Mouse (Mus musculus): ENCODE data around the gene Rad54l.

GRCm38 (mm10) chr4:116151238-116151637 lies 27.7 kb upstream of the Rad54l start, which contains the start of gene Lurap1:
- TF ChIP-seq CTCF (IDR thresholded peaks at IDR 0.05) (no peak), EP300 (IDR thresholded peaks at IDR 0.05) (no peak)
